Mouse (Mus musculus) heart, postnatal 10 days (tissue): ENCODE measurements around the gene Atp5e. TPM values are rescaled to one million over a fixed set of nuclear protein-coding genes. Genes with fewer than 3 reads are reported as not detected.

Experiments
- DNase-seq, 2 experiments: peaks; one replicate each; pipeline ENCODE4 v3.0.0; 2021
- intact Hi-C: fragments of 180-260 bp; cut with DNase I; formaldehyde crosslinking; loops from one replicate; pipeline ENCODE4 v1.15.1; 2025
- total RNA-seq, 2 experiments: library from RNA; stranded (reverse); gene quantifications; 2 replicates each; pipeline ENCODE4 v1.2.3; 2021

Atp5e gene
- total RNA-seq, 2 experiments from 2014 or later = 1,182 to 1,233 TPM

DNA sequence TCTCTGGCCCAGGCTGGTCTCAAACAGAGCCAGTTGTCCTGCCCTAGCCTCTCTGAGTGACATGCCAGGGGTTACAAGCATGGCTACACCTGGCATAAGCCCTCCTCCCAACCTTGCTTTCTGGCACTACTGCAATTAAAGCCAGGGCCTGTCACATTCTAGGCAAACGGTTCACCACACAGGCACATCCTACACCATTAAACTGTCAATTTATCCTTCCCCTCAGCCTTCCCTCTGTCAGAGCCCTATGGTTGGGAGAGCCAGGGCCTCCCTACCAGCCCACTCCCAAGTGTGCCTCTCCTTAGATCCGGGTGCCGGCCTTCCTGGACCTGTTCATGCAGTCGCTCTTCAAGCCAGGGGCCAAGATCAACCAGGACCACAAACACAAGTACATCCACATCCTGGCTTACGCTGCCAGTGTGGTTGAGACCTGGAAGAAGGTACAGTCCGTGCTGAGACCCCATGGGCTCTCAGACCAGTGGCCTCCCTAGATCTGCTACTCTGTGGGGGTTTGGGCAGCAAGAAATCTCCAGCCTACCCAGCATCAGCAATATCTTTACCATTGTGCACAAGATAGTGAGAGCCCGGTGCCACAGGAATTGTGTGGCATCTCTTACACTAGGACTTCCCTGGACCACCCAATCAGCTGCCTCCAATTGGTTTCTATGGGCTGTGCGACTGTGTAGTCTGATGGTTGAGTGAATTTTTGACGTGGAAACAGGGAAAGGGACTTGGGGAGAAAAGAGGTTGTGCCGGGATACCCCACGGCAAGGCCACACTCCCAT lies 39.4 kb downstream of the Atp5e start:
- no peak for DNase-seq
- intact Hi-C loops = no loop called here

DNA sequence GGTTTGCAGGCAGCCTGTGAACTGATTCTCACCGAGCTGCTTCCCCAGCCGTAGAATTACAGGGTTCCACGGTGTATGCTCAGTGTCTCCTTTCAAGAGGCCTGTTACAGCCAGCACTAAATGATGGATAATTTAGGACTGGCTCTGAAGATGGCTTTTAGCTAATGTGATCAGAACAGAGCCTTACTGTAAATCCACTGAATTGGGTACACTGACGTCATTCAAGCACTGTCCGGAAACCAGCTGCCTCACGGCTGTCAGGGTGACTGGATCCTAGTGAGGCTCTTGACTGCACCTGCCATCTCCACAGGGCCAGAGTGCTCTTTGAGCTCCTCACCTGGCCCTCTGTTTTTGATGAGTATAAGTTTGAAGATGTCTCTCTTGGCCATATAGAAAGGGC lies 42.8 kb downstream of the Atp5e start:
- DNase-seq = no peak
- intact Hi-C loops = no loop called here

DNA sequence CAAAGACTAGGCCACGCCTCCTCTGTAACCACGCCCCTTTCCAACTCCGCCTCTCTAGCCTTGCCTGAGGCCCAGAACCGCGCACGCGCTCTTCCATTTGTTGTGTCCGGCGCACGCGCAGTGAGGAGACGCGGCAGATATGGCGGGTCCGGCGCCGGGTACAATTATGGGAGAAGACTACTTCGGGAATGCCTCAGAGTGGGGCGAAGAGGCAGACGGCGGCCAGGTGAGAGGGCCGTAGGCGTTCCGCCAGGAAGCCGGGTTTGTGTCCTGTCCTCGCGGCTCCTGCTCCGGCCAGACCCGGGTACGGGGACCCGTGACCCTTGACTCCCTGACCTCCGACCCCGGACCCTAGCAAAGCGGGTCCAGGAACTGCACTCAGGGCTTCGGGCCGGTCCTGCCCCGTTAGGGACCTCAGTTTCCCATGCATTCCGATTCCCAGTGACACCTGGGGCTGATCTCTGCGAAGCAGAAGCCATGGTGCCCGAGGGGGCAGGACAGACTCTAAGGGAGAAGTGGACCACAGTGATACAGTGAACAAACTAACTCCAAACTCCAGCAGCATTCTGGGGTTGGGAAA lies 48.1 kb downstream of the Atp5e start, which contains the start of gene Nelfcd:
Gene Nelfcd (plus strand): TSS at position 74 of the 580 bp plus-strand sequence.
- DNase-seq = peak; percentile 95 to 97
- intact Hi-C loops = loop anchor here (2.0 kb wide), 1 partner anchor 87 kb away; no protein-coding TSS in a partner anchor

DNA sequence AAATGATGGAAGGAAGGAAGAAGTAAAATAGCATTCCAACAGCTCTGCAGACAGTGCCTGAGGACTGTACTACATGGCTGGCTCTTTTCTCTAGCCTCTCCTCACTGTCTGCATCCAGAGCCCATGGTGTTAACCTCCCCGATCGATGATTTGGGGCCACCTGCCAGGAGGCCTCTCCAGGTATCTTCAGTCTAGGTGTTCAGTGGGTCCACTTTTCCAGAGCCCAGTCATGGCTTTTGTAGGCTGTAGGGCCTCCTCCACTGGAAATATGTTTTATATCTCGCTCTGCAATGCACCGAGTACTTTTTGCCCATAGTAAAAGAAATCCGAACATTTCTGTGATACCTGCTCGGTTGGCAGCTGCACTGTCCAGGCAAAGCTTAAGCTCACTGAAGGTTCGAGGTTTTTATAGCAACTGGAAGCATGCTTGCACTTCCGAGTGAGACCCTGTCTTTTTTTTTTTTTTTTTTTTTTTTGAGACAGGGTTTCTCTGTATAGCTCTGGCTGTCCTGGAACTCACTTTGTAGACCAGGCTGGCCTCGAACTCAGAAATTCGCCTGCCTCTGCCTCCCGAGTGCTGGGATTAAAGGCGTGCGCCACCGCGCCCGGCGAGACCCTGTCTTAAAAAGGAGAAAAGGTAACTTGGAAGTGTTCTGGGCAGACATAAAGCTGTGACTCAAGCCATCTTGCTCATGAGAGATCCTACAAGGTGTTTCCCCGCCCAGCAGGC lies 48.7 kb downstream of the Atp5e start:
- DNase-seq = no peak
- intact Hi-C loops = no loop called here

DNA sequence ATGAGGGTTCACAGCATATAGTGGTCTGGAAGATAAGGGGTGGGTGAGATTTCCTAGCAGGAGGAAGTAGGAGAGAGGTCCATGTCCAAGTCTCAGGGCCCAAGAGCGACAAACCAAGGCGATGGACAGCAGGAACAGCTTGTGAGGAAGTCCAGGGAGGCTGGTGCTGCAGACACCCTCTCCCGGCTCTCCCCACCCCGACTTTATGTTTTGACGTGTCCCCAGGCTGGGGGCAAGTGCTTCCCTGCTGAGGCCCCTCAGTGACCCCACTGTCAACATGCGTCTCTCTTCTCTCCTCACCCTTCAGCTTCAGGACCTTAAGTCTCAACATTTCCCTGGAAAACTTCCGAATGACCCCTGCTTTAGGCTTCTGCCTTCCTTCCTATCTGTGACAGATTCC lies 50.8 kb downstream of the Atp5e start:
- DNase-seq = no peak
- intact Hi-C loops = loop anchor here (5.0 kb wide), 1 partner anchor 259 kb away; no protein-coding TSS in a partner anchor

Other genes with a start within 250 kb of the Atp5e start
- gene Gnas, start 179.8 kb downstream of the Atp5e start, total RNA-seq = 1,000 to 10,000 TPM; 1,834 to 2,103 TPM
- gene Gm20721, start 117.4 kb downstream of the Atp5e start, total RNA-seq = 1 to 10 TPM; 2.4 to 2.8 TPM
- 10 to 100 TPM; 43.9 to 44.0 TPM for gene Nelfcd, start 48.3 kb downstream of the Atp5e start, total RNA-seq
- gene Ctsz, start 25.1 kb downstream of the Atp5e start, total RNA-seq = 10 to 100 TPM; 54.7 to 61.0 TPM
- gene Tubb1, start 13.4 kb downstream of the Atp5e start, total RNA-seq = 1 to 10 TPM; 1.8 to 3.3 TPM
- 10 to 100 TPM; 85.0 to 88.6 TPM for gene Prelid3b, start 9.0 kb upstream of the Atp5e start, total RNA-seq
- gene Zfp831, start 179.4 kb upstream of the Atp5e start, total RNA-seq = under 1 TPM; 0.10 to 0.12 TPM